Mouse (Mus musculus): Measurements from ENCODE around the gene Gsx2. TPM values are rescaled to one million over a fixed set of nuclear protein-coding genes. Genes with fewer than 3 reads are reported as not detected.

Gsx2 gene
- polyA plus RNA-seq, 1 experiment from 2014 or later: not detected

- no peaks in the 10 kb centered on the region for H3K36me3 ChIP-seq (ENCODE audit: control insufficient read depth, insufficient read depth, low read length)
- peaks cover 11% of the 10 kb centered on the region for H3K4me1 ChIP-seq (ENCODE audit: control insufficient read depth, insufficient read depth, low read length)
- H3K27me3 ChIP-seq (replicated peaks; ENCODE audit: control insufficient read depth, insufficient read depth, low read length): peaks cover 91% of the 10 kb centered on the region
- H3K9ac ChIP-seq (ENCODE audit: low read depth, low read length): no peak overlapping the region
- no peak overlapping the region for H3K4me2 ChIP-seq (ENCODE audit: low read depth, low read length)
- no peak overlapping the region for H3K4me3 ChIP-seq (ENCODE audit: low read length)
- ATAC-seq: no peak
- H3K27ac ChIP-seq (ENCODE audit: low read length): no peak overlapping the region
- H3K9me3 ChIP-seq (ENCODE audit: control insufficient read depth, low read length): no peaks in the 10 kb centered on the region
- 11% methylated on average over 4 of the region's 4 CpGs for WGBS
Measured at GRCm38 (mm10) chr5:75074132-75074531, 1.3 kb upstream of the Gsx2 start.

DNA sequence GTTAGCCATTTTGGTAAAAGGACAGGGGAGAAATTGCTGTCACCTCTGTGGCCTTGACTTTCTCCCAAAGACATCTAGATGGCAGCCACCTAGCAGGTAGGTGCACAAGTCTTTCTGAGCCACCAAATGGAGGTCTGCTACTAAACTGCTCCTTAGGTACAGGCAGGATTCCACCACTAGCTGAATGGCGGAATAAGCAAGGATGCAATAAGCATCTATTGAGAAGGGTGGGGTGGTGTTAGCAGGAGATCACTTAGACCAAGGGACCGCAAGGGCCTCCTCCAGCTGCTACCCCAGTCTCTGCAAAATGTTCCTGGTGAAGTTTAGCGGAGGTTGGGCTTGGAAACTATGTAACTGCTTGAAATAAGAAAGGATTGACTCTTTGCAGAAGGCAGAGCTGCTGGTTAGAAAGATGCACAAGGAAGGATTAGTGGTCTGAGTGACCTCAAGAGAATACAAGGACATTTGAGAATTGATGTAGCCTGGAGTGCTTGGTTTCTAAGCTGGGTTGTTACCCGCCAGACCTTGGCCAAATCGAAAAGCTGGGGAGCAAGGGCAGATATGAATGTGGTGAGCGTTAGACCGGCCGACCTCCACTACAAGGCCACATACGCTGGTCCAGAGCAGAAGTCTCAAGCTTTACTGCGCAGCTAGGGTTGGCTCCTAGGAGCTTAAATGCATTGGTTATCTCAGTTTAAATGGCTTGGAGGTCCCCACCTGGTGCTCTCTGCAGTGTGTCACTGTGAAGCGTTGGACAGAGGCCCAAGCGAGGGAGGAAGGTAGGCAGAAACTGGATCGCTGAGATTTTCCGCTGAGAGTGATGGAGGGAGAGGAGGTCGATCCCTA, 641 bp upstream of the Gsx2 start:
- Histone ChIP-seq H3K27ac (ENCODE audit: low read length) (no peak overlapping the region), H3K9me3 (ENCODE audit: control insufficient read depth, low read length) (no peaks in the 10 kb centered on the region), H3K27me3 (replicated peaks; ENCODE audit: control insufficient read depth, insufficient read depth, low read length) (peaks cover 91% of the 10 kb centered on the region), H3K4me1 (ENCODE audit: control insufficient read depth, insufficient read depth, low read length) (peaks cover 11% of the 10 kb centered on the region), H3K4me3 (ENCODE audit: low read length) (0 out of 2 replicates have a peak overlapping the region, but pooled peaks have one; percentile 7), H3K36me3 (ENCODE audit: control insufficient read depth, insufficient read depth, low read length) (no peaks in the 10 kb centered on the region), H3K9ac (ENCODE audit: low read depth, low read length) (no peak overlapping the region), H3K4me2 (ENCODE audit: low read depth, low read length) (no peak overlapping the region)
- no peak for ATAC-seq
- WGBS: 10% methylated on average over 15 of the region's 15 CpGs

GRCm38 (mm10) chr5:75076326-75077050, 1.1 kb downstream of the Gsx2 start:
- Histone ChIP-seq H3K36me3 (ENCODE audit: control insufficient read depth, insufficient read depth, low read length) (no peaks in the 10 kb centered on the region), H3K4me2 (ENCODE audit: low read depth, low read length) (no peak overlapping the region), H3K4me1 (ENCODE audit: control insufficient read depth, insufficient read depth, low read length) (peaks cover 11% of the 10 kb centered on the region), H3K4me3 (ENCODE audit: low read length) (no peak overlapping the region), H3K9me3 (ENCODE audit: control insufficient read depth, low read length) (no peaks in the 10 kb centered on the region), H3K27ac (ENCODE audit: low read length) (no peak overlapping the region), H3K27me3 (replicated peaks; ENCODE audit: control insufficient read depth, insufficient read depth, low read length) (peaks cover 95% of the 10 kb centered on the region), H3K9ac (ENCODE audit: low read depth, low read length) (no peak overlapping the region)
- 3% methylated on average over 17 of the region's 17 CpGs for WGBS
- no peak for ATAC-seq

- Histone ChIP-seq H3K36me3 (ENCODE audit: control insufficient read depth, insufficient read depth, low read length) (no peaks in the 10 kb centered on the region), H3K9ac (ENCODE audit: low read depth, low read length) (no peak overlapping the region), H3K27me3 (replicated peaks; ENCODE audit: control insufficient read depth, insufficient read depth, low read length) (peaks cover 92% of the 10 kb centered on the region), H3K4me2 (ENCODE audit: low read depth, low read length) (no peak overlapping the region), H3K4me1 (ENCODE audit: control insufficient read depth, insufficient read depth, low read length) (peaks cover 11% of the 10 kb centered on the region), H3K4me3 (ENCODE audit: low read length) (no peak overlapping the region), H3K9me3 (ENCODE audit: control insufficient read depth, low read length) (no peaks in the 10 kb centered on the region), H3K27ac (ENCODE audit: low read length) (no peak overlapping the region)
- under 1% methylated on average over 19 of the region's 19 CpGs for WGBS
- no peak for ATAC-seq
Measured at GRCm38 (mm10) chr5:75077051-75077380, 1.6 kb downstream of the Gsx2 start.

DNA sequence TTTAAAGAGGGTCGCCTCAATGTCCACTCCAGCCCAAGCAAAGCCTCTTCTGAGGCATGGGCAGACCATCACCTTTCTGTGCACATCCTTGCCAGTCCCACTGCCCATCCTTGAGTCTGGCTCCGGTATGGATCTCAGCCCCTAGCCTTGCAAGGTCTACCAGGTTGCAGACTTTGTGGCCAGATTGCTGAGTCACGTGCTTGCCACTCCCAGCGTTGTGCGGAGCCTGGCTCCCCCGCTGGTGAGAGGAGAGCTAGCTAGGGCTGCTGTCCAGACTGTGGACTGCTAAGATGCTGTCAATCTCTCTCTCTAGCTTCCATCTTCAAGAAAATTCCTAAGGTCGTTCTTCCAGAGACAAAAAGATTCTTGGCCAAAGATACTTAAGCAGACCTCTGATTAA, 4.2 kb downstream of the Gsx2 start:
- under 1% methylated on average over 7 of the region's 7 CpGs for WGBS
- H3K4me3 ChIP-seq (ENCODE audit: low read length): no peak overlapping the region
- H3K27me3 ChIP-seq (replicated peaks; ENCODE audit: control insufficient read depth, insufficient read depth, low read length): peaks cover 87% of the 10 kb centered on the region
- H3K27ac ChIP-seq (ENCODE audit: low read length): no peak overlapping the region
- ATAC-seq: no peak
- no peak overlapping the region for H3K9ac ChIP-seq (ENCODE audit: low read depth, low read length)
- no peak overlapping the region for H3K4me2 ChIP-seq (ENCODE audit: low read depth, low read length)
- peaks cover 11% of the 10 kb centered on the region for H3K4me1 ChIP-seq (ENCODE audit: control insufficient read depth, insufficient read depth, low read length)
- H3K9me3 ChIP-seq (ENCODE audit: control insufficient read depth, low read length): no peaks in the 10 kb centered on the region
- no peaks in the 10 kb centered on the region for H3K36me3 ChIP-seq (ENCODE audit: control insufficient read depth, insufficient read depth, low read length)

DNA sequence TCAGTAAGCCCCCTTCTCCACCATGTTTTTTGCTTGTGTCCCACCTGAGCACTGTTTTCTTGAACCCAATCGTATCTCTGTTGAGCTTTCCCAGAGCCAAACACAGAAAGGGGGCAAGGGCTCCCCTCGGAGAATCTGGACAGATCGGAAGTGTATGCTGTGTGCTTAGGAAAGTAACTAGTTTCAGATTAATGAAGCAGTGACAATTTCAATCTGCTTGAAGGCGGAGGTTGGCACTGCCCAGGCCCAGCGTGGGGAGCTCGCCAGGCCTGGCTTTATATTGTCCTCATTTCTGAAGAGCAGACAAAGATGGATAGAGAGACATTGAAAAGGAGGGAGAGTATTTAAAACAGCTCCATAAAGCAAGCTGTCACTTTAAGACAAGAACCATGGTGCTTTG, 7.0 kb downstream of the Gsx2 start:
- ATAC-seq: no peak
- no peak overlapping the region for H3K9ac ChIP-seq (ENCODE audit: low read depth, low read length)
- H3K9me3 ChIP-seq (ENCODE audit: control insufficient read depth, low read length): no peaks in the 10 kb centered on the region
- H3K27me3 ChIP-seq (replicated peaks; ENCODE audit: control insufficient read depth, insufficient read depth, low read length): peaks cover 85% of the 10 kb centered on the region
- no peaks in the 10 kb centered on the region for H3K4me1 ChIP-seq (ENCODE audit: control insufficient read depth, insufficient read depth, low read length)
- H3K4me2 ChIP-seq (ENCODE audit: low read depth, low read length): no peak overlapping the region
- no peak overlapping the region for H3K27ac ChIP-seq (ENCODE audit: low read length)
- no peak overlapping the region for H3K4me3 ChIP-seq (ENCODE audit: low read length)
- no peaks in the 10 kb centered on the region for H3K36me3 ChIP-seq (ENCODE audit: control insufficient read depth, insufficient read depth, low read length)
- WGBS: 9% methylated on average over 6 of the region's 6 CpGs

DNA sequence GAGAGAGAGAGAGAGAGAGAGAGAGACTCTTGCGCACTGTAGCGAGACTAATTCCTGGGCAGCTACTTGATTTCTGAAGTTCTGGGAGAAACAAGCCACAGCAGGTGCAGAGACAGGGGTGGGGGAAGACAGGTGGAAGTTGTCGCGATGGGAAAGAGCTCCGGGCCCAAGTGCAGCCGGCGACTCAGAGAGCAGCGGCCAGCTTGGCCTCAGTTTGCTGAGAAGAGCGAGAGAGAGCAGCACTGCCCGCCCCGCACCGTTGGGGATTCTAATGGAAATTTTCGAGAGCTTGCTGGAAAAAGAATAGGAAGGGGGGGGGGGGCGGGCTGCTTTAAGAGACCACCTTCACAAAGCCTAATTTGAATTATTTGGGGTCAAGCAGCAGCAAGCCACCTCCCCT, 7.7 kb downstream of the Gsx2 start:
- Histone ChIP-seq H3K9me3 (ENCODE audit: control insufficient read depth, low read length) (no peaks in the 10 kb centered on the region), H3K4me3 (ENCODE audit: low read length) (no peak overlapping the region), H3K36me3 (ENCODE audit: control insufficient read depth, insufficient read depth, low read length) (no peaks in the 10 kb centered on the region), H3K9ac (ENCODE audit: low read depth, low read length) (no peak overlapping the region), H3K4me1 (ENCODE audit: control insufficient read depth, insufficient read depth, low read length) (no peaks in the 10 kb centered on the region), H3K4me2 (ENCODE audit: low read depth, low read length) (no peak overlapping the region), H3K27me3 (replicated peaks; ENCODE audit: control insufficient read depth, insufficient read depth, low read length) (peaks cover 82% of the 10 kb centered on the region), H3K27ac (ENCODE audit: low read length) (no peak overlapping the region)
- WGBS: under 1% methylated on average over 13 of the region's 14 CpGs
- ATAC-seq: no peak

- Histone ChIP-seq H3K36me3 (ENCODE audit: control insufficient read depth, insufficient read depth, low read length) (no peaks in the 10 kb centered on the region), H3K4me2 (ENCODE audit: low read depth, low read length) (no peak overlapping the region), H3K4me3 (ENCODE audit: low read length) (no peak overlapping the region), H3K9me3 (ENCODE audit: control insufficient read depth, low read length) (no peaks in the 10 kb centered on the region), H3K27ac (ENCODE audit: low read length) (no peak overlapping the region), H3K27me3 (replicated peaks; ENCODE audit: control insufficient read depth, insufficient read depth, low read length) (peaks cover 80% of the 10 kb centered on the region), H3K9ac (ENCODE audit: low read depth, low read length) (no peak overlapping the region), H3K4me1 (ENCODE audit: control insufficient read depth, insufficient read depth, low read length) (no peaks in the 10 kb centered on the region)
- no peak for ATAC-seq
- 2% methylated on average over 27 of the region's 27 CpGs for WGBS
Measured at GRCm38 (mm10) chr5:75083591-75084392, 8.4 kb downstream of the Gsx2 start.

- Histone ChIP-seq H3K4me3 (ENCODE audit: low read length) (no peak overlapping the region), H3K36me3 (ENCODE audit: control insufficient read depth, insufficient read depth, low read length) (no peaks in the 10 kb centered on the region), H3K27me3 (replicated peaks; ENCODE audit: control insufficient read depth, insufficient read depth, low read length) (peaks cover 75% of the 10 kb centered on the region), H3K9ac (ENCODE audit: low read depth, low read length) (no peak overlapping the region), H3K27ac (ENCODE audit: low read length) (no peak overlapping the region), H3K9me3 (ENCODE audit: control insufficient read depth, low read length) (no peaks in the 10 kb centered on the region), H3K4me2 (ENCODE audit: low read depth, low read length) (no peak overlapping the region), H3K4me1 (ENCODE audit: control insufficient read depth, insufficient read depth, low read length) (no peaks in the 10 kb centered on the region)
- ATAC-seq: no peak
- 2% methylated on average over 8 of the region's 8 CpGs for WGBS
Measured at GRCm38 (mm10) chr5:75084393-75084870, 9.0 kb downstream of the Gsx2 start.

All from intestine, embryonic 16.5 days (tissue).